Mouse (Mus musculus) megakaryocyte-erythroid progenitor cell, adult 5-6 weeks (primary cell): ENCODE data around the gene Glb1l3. TPM values are rescaled to one million over a fixed set of nuclear protein-coding genes. Genes with fewer than 3 reads are reported as not detected.
"Not testable (repeated sequence)": the region's sequence is repeated elsewhere in the genome, so short reads cannot be mapped to it uniquely, and the experiment has no call there.

Source experiments
- ATAC-seq: replicated peaks from 2 replicates; pipeline ENCODE4 v1.8.0; 2016; ENCODE audit warnings: mild to moderate bottlenecking, inconsistent platforms; ENCODE audit not compliant: severe bottlenecking, poor library complexity, low FRiP score, low TSS enrichment
- total RNA-seq, 2 experiments: library from RNA; stranded (forward) in 1 of 2; stranded (reverse) in 1 of 2; fragments of 200-1000, 215-1000 nt in 1 of 2; fragments of >200 nt in 1 of 2; fragmentation: Nextera tagmentation in 1 of 2; gene quantifications; 2 replicates each; pipeline ENCODE4 v1.2.3; 2014 to 2017

The Glb1l3 gene
- total RNA-seq (2014; fragmentation: Nextera tagmentation) (not detected in 2 replicates), total RNA-seq (2017) (not detected in 2 replicates)

DNA sequence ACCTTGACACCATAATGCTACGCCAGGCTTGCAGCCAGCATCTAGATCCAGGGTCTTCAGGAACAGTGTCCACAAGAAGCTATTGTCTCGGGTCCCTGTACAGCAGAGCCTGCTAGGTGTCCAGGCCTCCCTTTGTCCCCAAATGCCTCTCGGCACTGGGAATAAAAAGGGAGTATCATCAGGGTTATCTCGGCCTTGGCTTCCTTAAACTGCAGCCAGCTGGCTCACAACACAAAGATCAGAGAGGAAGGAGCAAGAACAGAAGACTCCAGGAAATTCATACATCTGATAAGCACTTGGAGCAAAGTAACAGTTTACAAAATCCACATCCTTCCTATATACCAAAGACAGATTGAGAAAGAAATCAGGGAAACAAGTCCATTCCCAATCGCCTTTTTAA is at the start of gene Glb1l3:
Glb1l3 (minus strand) TSS at position 140 of the 400 bp plus-strand sequence.
- ATAC-seq: no peak

DNA sequence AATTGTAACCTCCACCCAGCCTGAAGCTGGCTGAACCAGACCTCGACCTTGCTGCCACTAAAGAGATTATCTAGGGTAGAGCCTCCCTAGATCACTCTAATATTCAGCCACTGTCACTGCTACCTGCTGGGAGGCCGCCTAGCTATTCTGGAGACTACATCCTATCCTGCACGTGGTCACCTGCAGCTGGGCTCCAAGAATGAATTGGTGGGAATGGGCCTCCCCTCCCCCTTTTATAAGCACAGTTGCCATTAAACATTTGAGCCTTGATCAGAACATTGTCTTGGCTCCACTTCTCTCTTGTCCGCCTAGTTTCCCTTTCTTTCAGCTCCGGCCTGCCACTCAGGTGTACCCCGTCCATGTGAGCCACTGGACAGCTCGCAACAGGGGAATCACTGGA is 9.2 kb upstream of the Glb1l3 start:
- ATAC-seq: not testable (repeated sequence)

DNA sequence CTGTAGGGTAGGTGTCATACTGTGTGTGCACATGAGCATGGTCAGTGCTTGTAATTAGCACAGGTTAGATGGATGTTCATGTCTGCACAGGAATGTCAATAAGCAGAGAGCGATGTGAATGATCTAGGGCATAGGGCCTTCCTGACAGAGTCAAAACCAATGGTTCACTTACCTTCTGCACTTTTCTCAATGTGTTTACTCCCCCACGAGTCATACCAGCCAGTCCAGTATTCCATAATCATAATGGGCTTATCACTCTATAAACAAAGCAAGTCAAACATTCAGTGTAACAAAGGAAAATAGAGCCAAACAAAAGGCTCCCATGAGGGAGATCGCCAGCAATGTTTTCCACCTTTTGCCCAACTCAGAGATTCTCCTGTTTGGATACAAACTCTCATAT is 29.6 kb downstream of the Glb1l3 start:
- no peak for ATAC-seq

DNA sequence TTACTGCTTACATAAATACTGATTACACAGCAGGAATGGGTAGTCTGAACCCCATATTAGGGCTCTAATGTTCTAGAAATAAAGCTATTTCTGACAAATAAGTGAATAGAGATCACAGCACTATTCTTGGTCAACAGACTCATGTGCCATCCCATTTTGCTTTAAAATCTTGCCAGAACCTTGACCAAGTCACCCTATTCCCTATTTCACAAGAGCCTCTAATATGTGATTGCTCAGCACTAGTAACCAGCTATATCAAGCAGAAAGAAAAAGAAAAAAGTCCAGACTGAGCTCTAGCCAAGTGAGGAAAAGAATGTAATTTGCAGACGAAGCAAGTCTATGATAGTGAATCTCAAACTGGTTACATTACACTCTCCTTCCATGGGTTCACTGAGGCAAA is 40.7 kb downstream of the Glb1l3 start:
- no peak for ATAC-seq

DNA sequence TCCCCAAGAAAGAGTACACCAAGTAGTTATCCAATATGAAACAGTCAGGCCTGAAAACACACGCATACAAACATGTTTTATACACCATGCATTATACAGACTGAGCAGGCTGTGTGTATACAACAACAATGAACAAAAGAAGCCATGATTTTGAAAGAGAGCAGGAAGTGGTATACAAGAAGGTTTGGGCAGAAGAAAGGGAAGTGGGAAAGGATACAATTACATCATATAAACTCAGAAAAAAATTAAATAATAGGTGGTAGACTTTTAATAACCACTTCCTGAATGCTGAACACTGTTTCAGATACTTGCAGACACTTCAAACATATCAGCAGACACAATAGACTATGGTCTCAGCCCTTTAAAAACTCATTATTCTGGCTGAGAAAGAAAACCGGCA is 52.0 kb downstream of the Glb1l3 start:
- no peak for ATAC-seq

DNA sequence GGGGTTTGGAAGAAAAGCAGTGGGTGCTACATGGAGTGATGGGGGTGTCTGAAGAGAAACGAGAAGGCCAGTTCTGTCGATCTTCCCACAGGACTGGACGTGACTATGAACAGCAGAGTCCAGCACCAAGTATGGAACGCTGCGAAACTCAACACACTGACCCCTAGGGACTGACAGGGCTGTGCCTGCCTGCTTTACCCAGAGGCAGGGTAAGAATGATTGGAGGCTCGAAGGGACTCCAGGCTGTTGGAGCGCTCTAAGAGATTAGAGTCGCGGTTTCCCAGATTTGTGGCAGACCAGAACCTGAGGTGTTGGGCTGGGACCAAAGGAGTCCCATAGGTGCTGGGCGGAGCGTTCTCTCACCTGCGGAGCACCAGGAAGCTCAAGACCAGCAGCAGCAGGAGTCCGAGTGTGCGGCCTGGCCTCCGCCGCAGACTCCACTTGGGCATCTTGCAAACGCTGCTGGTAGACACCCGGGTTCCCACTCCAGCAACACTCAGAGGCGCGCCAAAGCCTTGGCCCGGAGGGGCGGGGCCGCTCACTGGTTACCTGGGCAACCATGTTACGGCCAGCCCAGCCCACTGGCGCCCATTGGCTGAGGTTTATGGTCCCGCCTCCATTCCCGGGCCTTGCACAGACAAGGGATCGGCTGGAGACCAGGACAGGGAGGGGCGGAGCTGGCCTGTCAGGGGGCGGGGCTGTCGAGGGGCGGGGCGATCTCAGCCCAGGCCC is 54.6 kb downstream of the Glb1l3 start, which contains the start of gene Glb1l2:
Glb1l2 (minus strand) TSS at position 534 of the 732 bp plus-strand sequence.
- peak; percentile 100 for ATAC-seq

DNA sequence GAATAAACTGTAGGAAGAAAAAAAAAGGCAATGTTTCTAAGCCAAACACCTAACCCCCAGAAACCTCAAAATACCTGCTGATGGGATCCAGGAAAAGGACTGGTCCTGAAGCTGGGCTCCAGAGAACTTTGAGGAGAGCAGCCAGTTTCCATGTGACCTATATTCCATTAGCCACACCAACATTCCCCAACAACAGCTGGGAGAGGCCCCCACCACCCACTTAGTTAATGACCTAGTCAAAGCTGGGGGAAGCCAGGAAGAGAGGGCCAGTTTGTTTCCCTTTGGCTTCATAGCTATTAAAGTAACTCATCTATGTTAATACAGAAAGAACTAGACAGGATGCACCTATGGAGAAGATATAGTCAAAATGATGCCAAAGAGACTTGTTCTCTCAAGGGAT is 56.4 kb downstream of the Glb1l3 start:
- ATAC-seq: no peak

DNA sequence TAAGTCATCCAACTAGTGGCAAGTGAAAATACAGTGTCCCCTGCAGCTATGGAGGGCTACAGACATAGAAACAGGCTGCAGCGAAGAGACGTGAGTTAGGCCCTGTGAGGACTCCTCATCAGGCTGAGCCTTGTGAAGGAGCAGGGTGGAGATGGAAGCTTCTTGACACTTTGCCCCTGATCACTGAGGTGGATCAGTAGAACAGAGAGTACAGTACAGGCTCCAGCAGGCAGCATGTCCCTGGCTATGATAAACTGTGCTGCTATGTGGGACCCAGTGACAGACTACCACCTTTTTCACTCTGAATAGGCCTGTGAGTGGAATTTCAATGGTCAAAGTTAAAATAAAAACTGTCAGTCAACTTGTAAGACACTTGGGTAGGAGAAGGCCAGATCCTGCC is 60.3 kb downstream of the Glb1l3 start:
- ATAC-seq: no peak

DNA sequence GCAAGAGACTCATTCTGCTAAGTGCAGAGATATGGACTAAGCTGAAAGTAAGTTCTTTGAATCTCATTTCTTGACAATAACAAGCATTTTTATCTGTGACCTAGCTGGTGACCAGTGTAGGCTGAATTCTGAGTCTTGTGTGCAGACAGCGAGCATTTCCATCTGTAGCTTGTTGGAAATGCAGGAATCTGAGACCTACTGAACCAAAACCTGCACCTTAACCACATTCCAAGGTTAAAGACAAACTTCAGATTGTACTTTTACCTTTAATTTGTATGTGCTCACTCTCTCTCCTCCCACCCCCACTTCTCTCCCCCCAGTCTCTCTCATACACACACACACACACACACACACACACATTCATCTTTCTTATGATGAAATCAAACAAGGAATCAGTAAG is 62.0 kb downstream of the Glb1l3 start:
- no peak for ATAC-seq

DNA sequence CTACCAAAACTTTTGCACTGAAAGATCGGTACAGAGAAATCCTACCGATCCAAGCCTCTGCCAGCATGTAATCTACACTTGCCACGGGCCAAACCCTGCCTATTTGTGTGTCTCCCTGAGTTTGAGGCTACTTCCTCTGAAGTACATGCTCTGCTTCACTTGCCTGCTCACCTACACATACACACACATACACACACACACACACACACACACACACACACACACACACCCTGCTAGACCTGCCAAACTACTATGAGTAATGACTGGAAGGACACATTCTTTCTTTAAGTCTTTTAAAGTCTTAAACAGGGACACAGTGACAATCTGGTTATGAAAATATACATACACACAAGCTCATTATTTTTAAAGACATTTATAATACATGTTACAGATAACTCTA is 62.5 kb downstream of the Glb1l3 start:
- ATAC-seq: no peak

DNA sequence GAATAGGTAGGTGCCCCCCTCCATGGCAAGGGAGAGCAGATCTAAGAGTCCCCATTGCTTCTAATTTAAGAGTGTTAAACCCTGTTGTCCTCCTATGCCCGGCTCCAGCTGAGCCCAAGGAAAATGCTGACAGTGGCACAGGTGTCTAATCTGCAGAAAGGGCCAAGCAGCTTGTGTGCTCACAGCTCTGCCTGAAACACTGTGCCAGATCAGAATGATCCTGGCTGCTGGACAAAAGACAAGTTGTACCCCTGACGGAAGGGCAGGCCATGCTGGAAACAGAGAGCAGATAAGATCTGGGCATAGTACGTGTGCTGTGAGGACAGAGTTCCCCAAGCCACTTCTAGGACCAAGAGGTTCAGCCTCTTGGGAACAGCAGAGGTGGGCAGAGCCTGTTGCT is 67.9 kb downstream of the Glb1l3 start:
- ATAC-seq: no peak

DNA sequence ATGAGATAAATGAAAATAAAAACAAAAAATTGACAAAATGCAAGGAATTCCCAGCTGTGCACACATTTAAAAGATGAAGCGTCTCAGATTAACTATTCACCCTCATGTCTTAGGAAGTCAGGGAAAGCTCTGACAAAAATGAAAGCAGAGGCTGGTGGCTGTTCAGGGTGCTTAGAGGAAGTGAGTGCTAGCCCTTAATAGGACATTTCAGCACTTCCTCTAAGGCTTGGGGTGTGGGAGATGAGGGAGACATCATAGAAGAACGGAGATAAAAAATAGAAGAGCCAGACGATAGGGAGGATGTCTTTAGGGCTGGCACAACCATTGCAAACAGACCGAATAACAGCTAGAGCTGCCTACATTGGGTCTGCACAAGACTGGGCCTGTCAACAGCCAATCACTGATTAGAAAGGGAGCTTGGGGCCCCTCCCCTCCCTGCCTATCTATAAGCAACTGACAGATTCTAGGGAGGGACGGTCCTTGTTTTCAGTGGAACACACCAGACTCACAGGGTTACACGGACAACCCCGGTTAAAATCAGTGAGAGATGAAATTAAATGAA is 77.2 kb downstream of the Glb1l3 start:
- peak; percentile 77 for ATAC-seq

DNA sequence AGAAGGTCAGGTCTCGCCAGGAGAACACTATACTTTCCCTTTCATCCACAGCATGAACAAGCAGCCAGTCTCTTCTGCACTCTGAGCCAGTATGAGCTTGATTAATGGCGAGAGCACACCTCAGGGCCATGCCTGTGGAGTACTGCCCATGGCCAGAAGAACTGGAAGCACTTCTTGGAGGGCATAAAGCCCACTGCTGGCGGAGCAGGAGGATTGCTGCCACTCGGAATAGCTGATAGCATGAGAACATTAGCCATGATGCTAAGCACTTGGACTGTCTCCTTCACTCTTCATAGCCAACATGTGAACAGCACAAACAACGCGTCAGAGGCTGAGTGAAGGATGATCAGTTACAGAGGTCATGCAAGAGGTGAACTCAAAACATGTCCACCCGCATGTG is 82.3 kb downstream of the Glb1l3 start:
- ATAC-seq: no peak

DNA sequence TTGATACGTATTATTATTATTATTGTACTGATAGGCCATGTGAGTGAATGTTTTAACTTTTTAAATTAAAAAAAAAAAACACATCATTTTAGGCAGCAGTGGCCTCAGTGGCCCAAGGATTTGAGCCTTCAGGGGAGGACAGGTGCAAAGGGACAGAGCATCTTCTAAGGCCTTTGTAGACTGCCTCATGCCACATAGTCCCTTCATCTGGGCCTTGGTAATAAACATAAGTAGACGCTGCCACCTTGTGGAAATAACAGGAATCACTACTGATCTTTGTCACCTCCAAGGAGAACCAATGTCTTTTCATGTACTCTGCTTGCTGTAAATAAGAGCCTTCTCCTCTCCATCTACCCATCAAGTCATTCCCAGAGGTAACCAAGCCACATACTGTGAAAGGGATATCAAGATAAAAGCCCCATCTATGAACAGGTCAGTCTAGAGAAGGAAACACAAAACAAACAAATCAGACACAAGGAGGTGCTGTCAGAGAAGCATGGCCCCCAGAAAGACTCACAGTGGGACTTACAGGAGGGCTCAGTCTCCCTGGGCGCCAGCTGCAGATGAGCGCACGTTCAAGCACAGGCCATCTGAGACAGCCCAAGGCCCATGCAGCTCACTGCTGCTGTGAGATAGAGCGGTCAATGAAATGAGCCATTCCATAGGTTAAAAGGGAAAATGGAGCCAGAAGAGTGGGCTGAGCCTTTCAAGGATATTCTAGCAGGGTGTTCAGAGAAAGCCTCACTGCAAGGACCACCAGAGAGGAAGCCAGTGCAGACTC is 84.4 kb downstream of the Glb1l3 start:
- ATAC-seq: 0 out of 2 replicates have a peak, but pooled peaks have one; percentile 57

DNA sequence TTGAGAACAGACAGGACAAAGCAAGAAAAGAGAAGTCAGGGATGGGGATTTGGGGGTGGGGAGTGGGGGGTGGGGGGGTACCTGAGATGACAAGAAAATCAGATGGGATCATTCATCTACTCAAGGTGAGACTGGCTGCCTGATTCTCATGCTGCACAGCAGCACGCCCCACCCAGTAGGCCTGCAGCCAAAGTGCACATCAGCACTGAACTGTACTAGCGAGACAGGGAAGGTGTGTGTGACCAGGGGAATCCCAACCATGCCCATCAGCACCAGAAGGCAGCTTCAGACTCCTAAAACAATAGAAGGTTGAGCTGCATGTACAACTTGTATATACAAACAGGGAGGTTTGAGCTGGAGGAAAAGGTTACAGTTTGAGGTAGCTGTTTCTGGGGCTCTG is 85.0 kb downstream of the Glb1l3 start:
- ATAC-seq: no peak

DNA sequence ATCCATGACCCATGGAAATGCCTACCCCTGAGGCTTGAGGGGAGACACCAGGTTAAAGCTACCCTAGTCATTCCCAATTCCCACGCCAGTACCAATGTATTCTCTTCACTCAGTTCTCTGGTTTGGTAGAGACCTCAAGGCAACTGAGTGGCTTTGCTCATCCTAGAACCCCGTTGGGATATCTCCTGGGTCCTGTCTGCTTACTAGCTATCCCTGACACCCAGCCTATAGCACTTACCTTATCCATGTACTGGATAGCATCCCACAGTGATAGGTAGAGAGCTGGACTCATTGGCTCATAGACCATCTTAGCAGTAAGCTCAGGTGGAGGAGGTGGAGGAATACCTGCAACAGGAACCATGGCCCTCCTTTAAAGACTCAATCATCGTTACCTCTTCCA is 92.5 kb downstream of the Glb1l3 start:
- ATAC-seq: no peak

Other genes starting within 250 kb of the Glb1l3 start
- not detected in 2 replicates for gene B3gat1, start 127.2 kb downstream of the Glb1l3 start, total RNA-seq (2014; fragmentation: Nextera tagmentation)
- gene B3gat1, start 127.2 kb downstream of the Glb1l3 start, total RNA-seq (2017): not detected in 2 replicates
- gene Glb1l2, start 54.4 kb downstream of the Glb1l3 start, total RNA-seq (2014; fragmentation: Nextera tagmentation): not detected in 2 replicates
- not detected in 2 replicates for gene Glb1l2, start 54.4 kb downstream of the Glb1l3 start, total RNA-seq (2017)
- not detected in 2 replicates for gene Gm1110, start 62.2 kb upstream of the Glb1l3 start, total RNA-seq (2014; fragmentation: Nextera tagmentation)
- gene Gm1110, start 62.2 kb upstream of the Glb1l3 start, total RNA-seq (2017): not detected in 2 replicates
- 7.9 and 10.0 TPM in 2 replicates for gene Acad8, start 138.7 kb upstream of the Glb1l3 start, total RNA-seq (2014; fragmentation: Nextera tagmentation)
- 9.1 and 10.9 TPM in 2 replicates for gene Acad8, start 138.7 kb upstream of the Glb1l3 start, total RNA-seq (2017)
- gene Thyn1, start 138.8 kb upstream of the Glb1l3 start, total RNA-seq (2014; fragmentation: Nextera tagmentation): 90.3 and 94.1 TPM in 2 replicates
- gene Thyn1, start 138.8 kb upstream of the Glb1l3 start, total RNA-seq (2017): 79.3 and 95.5 TPM in 2 replicates
- gene Vps26b, start 169.2 kb upstream of the Glb1l3 start, total RNA-seq (2014; fragmentation: Nextera tagmentation): 24.5 and 29.6 TPM in 2 replicates
- gene Vps26b, start 169.2 kb upstream of the Glb1l3 start, total RNA-seq (2017): 33.4 and 34.7 TPM in 2 replicates
- gene Ncapd3, start 169.3 kb upstream of the Glb1l3 start, total RNA-seq (2014; fragmentation: Nextera tagmentation): 69.3 and 79.4 TPM in 2 replicates
- gene Ncapd3, start 169.3 kb upstream of the Glb1l3 start, total RNA-seq (2017): 47.9 and 52.1 TPM in 2 replicates